Mouse (Mus musculus) kidney, postnatal 0 days (tissue): ENCODE measurements around the gene Sh2d3c. TPM values are rescaled to one million over a fixed set of nuclear protein-coding genes. Genes with fewer than 3 reads are reported as not detected.

ENCODE experiments used
- ATAC-seq: fragments of 200-750 bp; cut with Nextera tagmentation; replicated peaks from 2 replicates; pipeline ENCODE4 v1.8.0; 2017; ENCODE audit warnings: low read depth, moderate number of reproducible peaks, moderate TSS enrichment, moderate library complexity; ENCODE audit not compliant: low FRiP score
- DNase-seq: peaks from one replicate; pipeline ENCODE4 v3.0.0-alpha.2; 2016; ENCODE audit warnings: low spot score
- H3K27ac ChIP-seq: fragments of 300-500 bp; sonication (generic); 2 replicates; pipeline ENCODE4 v1.5.1; 2014; ENCODE audit warnings: mild to moderate bottlenecking
- H3K27me3 ChIP-seq: fragments of 300-500 bp; sonication (generic); 2 replicates; pipeline ENCODE4 v1.6.1; 2014; ENCODE audit warnings: low read length, mixed read lengths; ENCODE audit not compliant: insufficient read depth
- H3K36me3 ChIP-seq: fragments of 300-500 bp; sonication (generic); 2 replicates; pipeline ENCODE4 v1.6.1; 2014; ENCODE audit warnings: low read length, mixed read lengths; ENCODE audit not compliant: insufficient read depth
- H3K4me1 ChIP-seq: fragments of 300-500 bp; sonication (generic); replicated peaks from 2 replicates; pipeline ENCODE4 v1.6.1; 2014; ENCODE audit warnings: antibody characterized with exemption, low read length, mixed read lengths; ENCODE audit not compliant: insufficient read depth
- H3K4me2 ChIP-seq: fragments of 300-500 bp; sonication (generic); 2 replicates; pipeline ENCODE4 v1.6.1; 2014; ENCODE audit warnings: mild to moderate bottlenecking, low read length, moderate library complexity, mixed read lengths
- H3K4me3 ChIP-seq: fragments of 300-500 bp; sonication (generic); replicated peaks from 2 replicates; pipeline ENCODE4 v1.5.1; 2014; ENCODE audit warnings: low read depth, low read length
- H3K9ac ChIP-seq: fragments of 300-500 bp; sonication (generic); 2 replicates; pipeline ENCODE4 v1.6.1; 2014; ENCODE audit warnings: low read depth, low read length
- H3K9me3 ChIP-seq: fragments of 300-500 bp; sonication (generic); replicated peaks from 2 replicates; pipeline ENCODE4 v1.6.1; 2016; ENCODE audit warnings: low read length, inconsistent platforms, mixed read lengths
- CTCF ChIP-seq: IDR thresholded peaks from 2 replicates; pipeline ENCODE4 v1.5.1; 2016; ENCODE audit warnings: antibody characterized with exemption, low read depth, mild to moderate bottlenecking, moderate library complexity
- WGBS: fragments of 180-500 bp; shearing (Covaris S2); extraction: QIAGEN DNeasy Blood & Tissue Kit; methylation state at CpG from one replicate; pipeline ENCODE4 v1.1.7; 2014; 5-methylcytosine and 5-hydroxymethylcytosine counted together
- polyA plus RNA-seq: library from polyadenylated mRNA; unstranded; fragments of >200 nt; fragmentation: Nextera tagmentation; extraction: Ambion mirVana; gene quantifications from 2 replicates; pipeline ENCODE4 v1.2.1, GENCODE M21; 2015

Gene Sh2d3c
- polyA plus RNA-seq, 1 experiment from 2014 or later: 31.1 TPM

DNA sequence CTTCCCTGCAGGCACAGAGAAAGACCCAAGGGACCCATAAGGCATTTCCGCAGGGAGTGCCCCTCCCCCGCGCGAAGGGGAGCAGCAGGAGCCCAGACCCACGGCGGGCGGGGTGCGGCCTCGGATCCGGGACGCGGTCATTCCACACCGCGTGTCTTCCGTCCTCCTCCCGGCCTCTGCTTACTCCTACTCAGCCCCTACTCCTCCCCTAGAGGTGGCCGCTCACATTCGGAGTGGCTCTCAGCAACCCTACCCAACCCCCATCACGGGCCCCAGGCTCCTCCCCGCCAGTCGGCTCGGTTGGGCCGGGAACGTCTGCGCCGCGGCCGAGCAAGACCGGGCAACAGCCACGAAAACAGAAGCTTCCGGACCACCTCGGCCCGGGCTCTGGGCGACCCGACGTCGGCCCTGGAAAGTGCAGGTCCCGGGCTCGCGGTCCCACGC, 8.7 kb upstream of the Sh2d3c start:
- Histone ChIP-seq H3K4me2 (peak overlapping the region; percentile 65), H3K9me3 (no peaks in the 10 kb centered on the region), H3K27ac (peak overlapping the region; percentile 98), H3K4me1 (peaks cover 4% of the 10 kb centered on the region), H3K4me3 (peak overlapping the region; percentile 87), H3K27me3 (no peaks in the 10 kb centered on the region), H3K9ac (peak overlapping the region; percentile 91), H3K36me3 (peaks cover 26% of the 10 kb centered on the region)
- ATAC-seq: peak; percentile 52
- WGBS: under 1% methylated on average over 41 of the region's 41 CpGs
- peak; percentile 80 for DNase-seq
- peak; percentile 15; the same call in 1 of the 2 replicates for TF ChIP-seq CTCF

- DNase-seq (peak; percentile 95), ATAC-seq (peak; percentile 88)
- peak overlapping the region; percentile 81 for H3K4me2 ChIP-seq
- 0% methylated on average over 43 of the region's 44 CpGs for WGBS
- H3K4me1 ChIP-seq: peaks cover 4% of the 10 kb centered on the region
- H3K36me3 ChIP-seq: peaks cover 23% of the 10 kb centered on the region
- peak overlapping the region; percentile 87 for H3K4me3 ChIP-seq
- peak overlapping the region; percentile 91 for H3K9ac ChIP-seq
- peak overlapping the region; percentile 98 for H3K27ac ChIP-seq
- no peaks in the 10 kb centered on the region for H3K27me3 ChIP-seq
- no peaks in the 10 kb centered on the region for H3K9me3 ChIP-seq
- no peak for TF ChIP-seq CTCF
These were observed 8.3 kb upstream of the Sh2d3c start for GRCm38 (mm10) chr2:32712586-32712933.

DNA sequence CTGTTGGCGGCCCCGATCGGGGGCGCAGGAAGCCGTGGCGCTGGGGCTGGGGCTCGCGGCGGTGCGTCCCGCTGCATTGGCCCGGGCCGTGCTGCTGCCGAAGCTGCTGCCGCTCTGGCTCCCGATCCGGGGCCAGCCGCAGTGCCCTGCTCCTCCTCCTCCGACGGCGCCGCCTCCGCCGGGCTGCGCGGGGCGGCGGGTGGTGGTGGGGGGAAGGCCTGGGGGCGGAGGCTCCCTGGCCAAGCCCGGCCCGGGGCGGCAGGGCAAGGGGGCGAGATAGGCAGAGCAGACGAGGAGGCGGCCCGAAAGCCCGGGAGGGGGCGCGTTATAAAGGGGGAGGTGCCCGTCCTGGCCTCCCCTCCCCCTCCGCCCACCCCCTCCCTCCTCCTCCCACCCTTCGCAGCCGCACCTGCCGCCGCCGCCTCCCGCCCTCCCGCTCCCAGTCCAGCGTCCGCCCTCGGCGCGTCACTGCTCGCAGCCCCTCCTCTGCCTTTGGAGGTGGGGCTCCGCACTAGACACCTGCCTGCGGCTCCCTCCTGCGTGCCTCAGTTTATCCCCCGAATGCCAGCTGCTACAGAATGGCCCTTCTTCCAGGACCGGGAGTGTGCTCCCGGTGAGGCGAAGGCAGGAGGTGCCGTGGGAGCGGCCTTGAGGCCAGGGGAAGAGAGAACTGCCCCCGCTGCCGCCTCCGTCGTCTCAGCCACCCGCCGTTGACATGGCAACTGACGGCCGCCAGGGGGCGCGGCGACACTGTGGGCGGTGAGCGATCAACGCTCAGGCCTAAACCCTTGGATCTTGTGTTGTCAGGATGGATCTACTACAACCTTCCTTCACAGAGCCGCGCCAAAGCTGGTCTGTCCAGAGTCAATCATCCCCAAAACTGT, 7.7 kb upstream of the Sh2d3c start, which contains the start of gene Cdk9:
Gene Cdk9, minus strand, starts transcription at position 143 of the 884 bp plus-strand sequence.
- Histone ChIP-seq H3K4me3 (peak within 1 kb of the TSS; percentile 87), H3K9ac (peak within 1 kb of the TSS; percentile 91), H3K4me1 (peaks cover 4% of the 10 kb centered on the region), H3K27me3 (no peaks in the 10 kb centered on the region), H3K27ac (peak within 1 kb of the TSS; percentile 98), H3K9me3 (no peaks in the 10 kb centered on the region), H3K4me2 (peak within 1 kb of the TSS; percentile 81), H3K36me3 (peaks cover 18% of the 10 kb centered on the region)
- ATAC-seq: peak; percentile 89
- WGBS: under 1% methylated on average over 51 of the region's 79 CpGs
- DNase-seq: peak; percentile 93
- peak; percentile 99 for TF ChIP-seq CTCF

GRCm38 (mm10) chr2:32714117-32714986, 6.5 kb upstream of the Sh2d3c start:
- no peak for DNase-seq
- ATAC-seq: no peak

GRCm38 (mm10) chr2:32714987-32715425, 5.8 kb upstream of the Sh2d3c start:
- 65% methylated on average over 4 of the region's 4 CpGs for WGBS
- 0 out of 2 replicates have a peak overlapping the region, but pooled peaks have one; percentile 23 for H3K9ac ChIP-seq
- TF ChIP-seq CTCF: no peak; the same call in 1 of the 2 replicates
- no peak for ATAC-seq
- H3K9me3 ChIP-seq: no peaks in the 10 kb centered on the region
- H3K4me1 ChIP-seq: peaks cover 4% of the 10 kb centered on the region
- H3K36me3 ChIP-seq: peaks cover 5% of the 10 kb centered on the region; the same call in 1 of the 2 replicates
- no peak overlapping the region for H3K4me2 ChIP-seq
- H3K4me3 ChIP-seq: no peak overlapping the region
- H3K27me3 ChIP-seq: no peaks in the 10 kb centered on the region
- peak; percentile 42 for DNase-seq
- H3K27ac ChIP-seq: peak overlapping the region; percentile 76

More at GRCm38 (mm10) chr2:32714117-32714986, 6.5 kb upstream of the Sh2d3c start:
- Histone ChIP-seq H3K9me3 (no peaks in the 10 kb centered on the region), H3K27ac (peak overlapping the region; percentile 98), H3K36me3 (peaks cover 11% of the 10 kb centered on the region), H3K4me2 (no peak overlapping the region), H3K9ac (peak overlapping the region; percentile 43; the same call in 1 of the 2 replicates), H3K27me3 (no peaks in the 10 kb centered on the region), H3K4me3 (no peak overlapping the region), H3K4me1 (peaks cover 4% of the 10 kb centered on the region)
- TF ChIP-seq CTCF: no peak
- WGBS: 44% methylated on average over 11 of the region's 11 CpGs

GRCm38 (mm10) chr2:32718761-32719160, 2.1 kb upstream of the Sh2d3c start:
- WGBS: 62% methylated on average over 9 of the region's 9 CpGs
- no peak overlapping the region for H3K27ac ChIP-seq
- no peak for ATAC-seq
- H3K9ac ChIP-seq: no peak overlapping the region
- no peaks in the 10 kb centered on the region for H3K27me3 ChIP-seq
- no peak overlapping the region for H3K4me3 ChIP-seq
- H3K9me3 ChIP-seq: no peaks in the 10 kb centered on the region
- no peaks in the 10 kb centered on the region for H3K36me3 ChIP-seq
- no peak overlapping the region for H3K4me2 ChIP-seq
- TF ChIP-seq CTCF: no peak
- no peak for DNase-seq
- peaks cover 8% of the 10 kb centered on the region; the same call in 1 of the 2 replicates for H3K4me1 ChIP-seq
